Mouse (Mus musculus) stomach, embryonic 16.5 days (tissue): Measurements from ENCODE around the gene Cyba. TPM values are rescaled to one million over a fixed set of nuclear protein-coding genes. Genes with fewer than 3 reads are reported as not detected.

Source experiments
- ATAC-seq: fragments of 200-750 bp; cut with Nextera tagmentation; 2 replicates; pipeline ENCODE4 v1.8.0; 2017; ENCODE audit warnings: moderate number of reproducible peaks, moderate TSS enrichment; ENCODE audit not compliant: insufficient read depth, low FRiP score
- H3K27ac ChIP-seq: fragments of 300-500 bp; sonication (generic); 2 replicates; pipeline ENCODE4 v1.5.1; 2014; ENCODE audit warnings: low read length
- H3K27me3 ChIP-seq: fragments of 300-500 bp; sonication (generic); 2 replicates; pipeline ENCODE4 v1.6.1; 2014; ENCODE audit warnings: low read length, control low read depth, mixed read lengths; ENCODE audit not compliant: control insufficient read depth, insufficient read depth
- H3K36me3 ChIP-seq: fragments of 300-500 bp; sonication (generic); 2 replicates; pipeline ENCODE4 v1.6.1; 2014; ENCODE audit warnings: low read length; ENCODE audit not compliant: control insufficient read depth, insufficient read depth
- H3K4me1 ChIP-seq: fragments of 300-500 bp; sonication (generic); 2 replicates; pipeline ENCODE4 v1.6.1; 2014; ENCODE audit warnings: low read length, control low read depth, mixed read lengths; ENCODE audit not compliant: control insufficient read depth, insufficient read depth
- H3K4me2 ChIP-seq: fragments of 300-500 bp; sonication (generic); 2 replicates; pipeline ENCODE4 v1.6.1; 2014; ENCODE audit warnings: low read depth, low read length, mixed read lengths
- H3K4me3 ChIP-seq: fragments of 300-500 bp; sonication (generic); replicated peaks from 2 replicates; pipeline ENCODE4 v1.5.1; 2014; ENCODE audit warnings: mild to moderate bottlenecking, low read length
- H3K9ac ChIP-seq: fragments of 300-500 bp; sonication (generic); 2 replicates; pipeline ENCODE4 v1.6.1; 2014; ENCODE audit warnings: low read length
- H3K9me3 ChIP-seq: fragments of 300-500 bp; sonication (generic); replicated peaks from 2 replicates; pipeline ENCODE4 v1.6.1; 2016; ENCODE audit warnings: low read length, control low read depth; ENCODE audit not compliant: control insufficient read depth
- WGBS: fragments of 180-500 bp; shearing (Covaris S2); extraction: QIAGEN DNeasy Blood & Tissue Kit; methylation state at CpG from one replicate; pipeline ENCODE4 v1.1.7; 2014; 5-methylcytosine and 5-hydroxymethylcytosine counted together
- polyA plus RNA-seq: library from polyadenylated mRNA; unstranded; fragments of >200 nt; fragmentation: Nextera tagmentation; extraction: Ambion mirVana; gene quantifications from 2 replicates; pipeline ENCODE4 v1.2.1, GENCODE M21; 2015

The Cyba gene
- polyA plus RNA-seq, 1 experiment from 2014 or later: 270 TPM

- WGBS: 85% methylated on average over 1 of the region's 1 CpGs
- Histone ChIP-seq H3K9ac (no peak overlapping the region; the same call in 1 of the 2 replicates), H3K27ac (no peak overlapping the region), H3K36me3 (0 out of 2 replicates have a peak, but pooled peaks cover 4% of the 10 kb centered on the region), H3K27me3 (no peaks in the 10 kb centered on the region), H3K9me3 (no peaks in the 10 kb centered on the region), H3K4me1 (peaks cover 30% of the 10 kb centered on the region), H3K4me2 (no peak overlapping the region), H3K4me3 (no peak overlapping the region)
- ATAC-seq: no peak
These were observed 8.6 kb upstream of the Cyba start for GRCm38 (mm10) chr8:122441326-122441725.

- ATAC-seq: no peak
- 93% methylated on average over 16 of the region's 16 CpGs for WGBS
These were observed 6.6 kb upstream of the Cyba start for GRCm38 (mm10) chr8:122439336-122439735.

GRCm38 (mm10) chr8:122437708-122438331, 5.1 kb upstream of the Cyba start:
- H3K27ac ChIP-seq: peak overlapping the region; percentile 64
- WGBS: 80% methylated on average over 13 of the region's 13 CpGs
- H3K36me3 ChIP-seq: 0 out of 2 replicates have a peak, but pooled peaks cover 8% of the 10 kb centered on the region
- peaks cover 23% of the 10 kb centered on the region for H3K4me1 ChIP-seq
- H3K4me2 ChIP-seq: peak overlapping the region; percentile 15; the same call in 1 of the 2 replicates
- peak overlapping the region; percentile 8; the same call in 1 of the 2 replicates for H3K4me3 ChIP-seq
- no peaks in the 10 kb centered on the region; the same call in 1 of the 2 replicates for H3K9me3 ChIP-seq
- no peak for ATAC-seq
- peak overlapping the region; percentile 60 for H3K9ac ChIP-seq
- no peaks in the 10 kb centered on the region for H3K27me3 ChIP-seq

More at GRCm38 (mm10) chr8:122439336-122439735, 6.6 kb upstream of the Cyba start:
- H3K27ac ChIP-seq: no peak overlapping the region
- no peak overlapping the region for H3K4me2 ChIP-seq
- H3K27me3 ChIP-seq: no peaks in the 10 kb centered on the region
- no peak overlapping the region for H3K4me3 ChIP-seq
- no peak overlapping the region for H3K9ac ChIP-seq
- 0 out of 2 replicates have a peak, but pooled peaks cover 8% of the 10 kb centered on the region for H3K36me3 ChIP-seq
- no peaks in the 10 kb centered on the region; the same call in 1 of the 2 replicates for H3K9me3 ChIP-seq
- H3K4me1 ChIP-seq: peaks cover 19% of the 10 kb centered on the region

- no peak for ATAC-seq
- Histone ChIP-seq H3K4me3 (no peak overlapping the region), H3K27ac (no peak overlapping the region), H3K9me3 (no peaks in the 10 kb centered on the region; the same call in 1 of the 2 replicates), H3K4me1 (peaks cover 19% of the 10 kb centered on the region), H3K36me3 (0 out of 2 replicates have a peak, but pooled peaks cover 8% of the 10 kb centered on the region), H3K4me2 (no peak overlapping the region), H3K27me3 (no peaks in the 10 kb centered on the region), H3K9ac (no peak overlapping the region)
- WGBS: 85% methylated on average over 20 of the region's 20 CpGs
These were observed 3.9 kb upstream of the Cyba start for GRCm38 (mm10) chr8:122436586-122437125.

GRCm38 (mm10) chr8:122436146-122436545, 3.4 kb upstream of the Cyba start:
- Histone ChIP-seq H3K9me3 (no peaks in the 10 kb centered on the region; the same call in 1 of the 2 replicates), H3K9ac (no peak overlapping the region), H3K36me3 (0 out of 2 replicates have a peak, but pooled peaks cover 8% of the 10 kb centered on the region), H3K4me1 (peaks cover 22% of the 10 kb centered on the region), H3K27ac (no peak overlapping the region), H3K4me3 (no peak overlapping the region), H3K4me2 (no peak overlapping the region), H3K27me3 (no peaks in the 10 kb centered on the region)
- ATAC-seq: no peak
- 98% methylated on average over 9 of the region's 9 CpGs for WGBS

- no peak overlapping the region for H3K27ac ChIP-seq
- H3K27me3 ChIP-seq: no peaks in the 10 kb centered on the region
- 0 out of 2 replicates have a peak, but pooled peaks cover 8% of the 10 kb centered on the region for H3K36me3 ChIP-seq
- no peak overlapping the region for H3K4me3 ChIP-seq
- H3K4me2 ChIP-seq: no peak overlapping the region
- ATAC-seq: no peak
- WGBS: 91% methylated on average over 6 of the region's 6 CpGs
- no peaks in the 10 kb centered on the region; the same call in 1 of the 2 replicates for H3K9me3 ChIP-seq
- peaks cover 22% of the 10 kb centered on the region for H3K4me1 ChIP-seq
- no peak overlapping the region for H3K9ac ChIP-seq
These were observed 2.6 kb upstream of the Cyba start for GRCm38 (mm10) chr8:122435375-122435774.

GRCm38 (mm10) chr8:122433269-122433905, 657 bp upstream of the Cyba start:
- H3K27me3 ChIP-seq: no peaks in the 10 kb centered on the region
- peak overlapping the region; percentile 86; the same call in 1 of the 2 replicates for H3K27ac ChIP-seq
- WGBS: 58% methylated on average over 11 of the region's 11 CpGs
- peak overlapping the region; percentile 83 for H3K4me2 ChIP-seq
- peaks cover 19% of the 10 kb centered on the region for H3K4me1 ChIP-seq
- H3K36me3 ChIP-seq: 0 out of 2 replicates have a peak, but pooled peaks cover 4% of the 10 kb centered on the region
- peak overlapping the region; percentile 65 for H3K4me3 ChIP-seq
- 0 out of 2 replicates have a peak, but pooled peaks have one; percentile 0 for ATAC-seq
- no peaks in the 10 kb centered on the region; the same call in 1 of the 2 replicates for H3K9me3 ChIP-seq
- H3K9ac ChIP-seq: peak overlapping the region; percentile 86

DNA sequence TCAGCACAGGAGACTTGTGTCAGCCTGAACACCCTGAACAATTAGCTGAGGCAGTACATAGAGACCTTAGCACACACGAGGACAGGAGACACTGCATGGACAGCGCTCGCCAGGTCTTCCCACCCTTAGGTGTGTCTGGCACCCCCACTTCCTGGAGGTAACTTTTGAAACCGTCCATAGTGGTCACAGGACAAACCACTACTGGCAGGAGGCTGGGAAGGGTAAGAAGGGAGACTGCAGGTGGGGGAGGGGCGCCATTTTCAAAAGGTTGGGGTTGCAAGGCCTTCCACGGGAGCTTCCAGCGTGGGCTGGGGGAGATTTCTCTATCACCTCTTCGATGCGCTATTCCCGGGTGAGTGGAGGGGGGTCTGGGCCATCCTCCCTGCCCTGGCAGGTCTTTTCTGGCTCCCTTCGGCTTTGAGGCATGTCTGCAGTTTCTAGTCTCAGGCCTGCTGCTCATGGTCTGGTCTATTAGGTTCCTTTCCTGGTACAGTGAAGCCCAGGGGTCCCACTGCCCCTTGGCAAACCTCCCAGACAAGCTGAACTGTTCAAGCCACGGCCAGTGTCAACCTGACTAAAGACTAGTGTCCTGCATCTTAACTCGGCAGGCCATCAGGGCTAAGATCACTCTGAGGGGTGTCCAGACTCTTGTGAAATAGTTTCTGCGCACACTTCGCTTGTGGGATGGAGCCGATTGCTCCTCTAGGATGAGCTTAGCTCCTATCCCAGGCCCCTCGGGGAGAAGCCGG, 862 bp downstream of the Cyba start:
- 23% methylated on average over 18 of the region's 18 CpGs for WGBS
- H3K36me3 ChIP-seq: 0 out of 2 replicates have a peak, but pooled peaks cover 4% of the 10 kb centered on the region
- peak overlapping the region; percentile 86 for H3K9ac ChIP-seq
- H3K4me3 ChIP-seq: peak overlapping the region; percentile 65
- peak; percentile 9; the same call in 1 of the 2 replicates for ATAC-seq
- H3K4me2 ChIP-seq: peak overlapping the region; percentile 83
- H3K4me1 ChIP-seq: peaks cover 13% of the 10 kb centered on the region
- no peaks in the 10 kb centered on the region for H3K27me3 ChIP-seq
- H3K9me3 ChIP-seq: no peaks in the 10 kb centered on the region; the same call in 1 of the 2 replicates
- peak overlapping the region; percentile 86 for H3K27ac ChIP-seq
